Mouse (Mus musculus) liver, postnatal 0 days (tissue): ENCODE results near the gene As3mt.
"Not testable (repeated sequence)": the region's sequence is repeated elsewhere in the genome, so short reads cannot be mapped to it uniquely, and the experiment has no call there.

ENCODE experiments used
- CTCF ChIP-seq: sonication (generic); IDR thresholded peaks from 2 replicates; pipeline ENCODE4 v1.5.1; 2016; ENCODE audit warnings: antibody characterized with exemption, low read depth
- EP300 ChIP-seq: IDR thresholded peaks from 2 replicates; pipeline ENCODE4 v1.6.1; 2016; ENCODE audit warnings: antibody characterized with exemption, low read depth, mild to moderate bottlenecking

DNA sequence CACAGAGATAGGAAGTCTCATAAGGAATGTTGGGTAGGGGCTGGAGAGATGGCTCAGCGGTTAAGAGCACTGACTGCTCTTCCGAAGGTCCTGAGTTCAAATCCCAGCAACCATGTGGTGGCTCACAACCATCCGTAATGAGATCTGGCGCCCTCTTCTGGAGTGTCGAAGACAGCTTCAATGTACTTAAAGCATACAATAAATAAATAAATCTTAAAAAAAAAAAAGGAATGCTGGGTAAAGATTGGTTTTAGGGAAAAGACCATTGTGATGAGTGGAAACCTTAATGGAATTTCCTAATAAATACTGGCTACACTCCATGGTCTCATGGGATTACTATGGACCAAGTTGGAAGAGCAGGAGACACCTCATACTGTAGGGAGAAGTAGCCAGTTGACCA is 25.4 kb downstream of the As3mt start:
- peak; percentile 45 for TF ChIP-seq CTCF
- TF ChIP-seq EP300 = not testable (repeated sequence)
